ENCODE assay signal across 25 mouse cellular contexts in genomic region chr5:112696683-112697082, GRCm38 (mm10).
DNase-seq lines count a peak whose midpoint lies in the region; ATAC-seq lines count a peak whose summit lies in the region.
"Had no signal": no experiment of that assay in that cellular context is flagged by ENCODE, and none has a peak within 500 bp of the region (broad histone marks: within the 10 kb centered on the region; RNA-seq: fewer than 3 reads in every experiment).

No protein-coding gene starts in this region.

- H3K9ac ChIP-seq in lung, embryonic 16.5 days (ENCODE audit: low read length), result no peak overlapping the region
- H3K9ac ChIP-seq: forebrain, embryonic 13.5 days; heart, embryonic 12.5 days; heart, embryonic 15.5 days; hindbrain, embryonic 13.5 days had no signal

- no peaks in the 10 kb centered on the region for H3K36me3 ChIP-seq in lung, embryonic 16.5 days (ENCODE audit: control insufficient read depth, insufficient read depth, low read length)
- H3K36me3 ChIP-seq: forebrain, embryonic 10.5 days; hindbrain, embryonic 10.5 days; hindbrain, embryonic 13.5 days had no signal

- no peak for DNase-seq in frontal cortex, postnatal 14 days (ENCODE audit: low spot score in 2 of 2)
- DNase-seq in layer of hippocampus, adult 9-11 months, result peak; percentile 58
- no peak for DNase-seq in layer of hippocampus, postnatal 10 days (ENCODE audit: low spot score in 2 of 2)
- no peak for DNase-seq in lung, postnatal 36 days
- peak; percentile 29 to 43 for DNase-seq in right cerebral cortex, adult 2 months (ENCODE audit: low spot score in 2 of 2)
- no peak for DNase-seq in right cerebral cortex, postnatal 4 days
- DNase-seq: adrenal gland, adult 8-10 months; adrenal gland, postnatal 25 days; cerebellum, adult 18-20 months; cerebellum, adult 9-10 months; cerebellum, postnatal 14 days; gastrocnemius, postnatal 25 days; heart, adult 18-20 months; heart, postnatal 10 days; heart, postnatal 36 days had no signal

- no peak overlapping the region for H3K27ac ChIP-seq in lung, embryonic 16.5 days (ENCODE audit: low read length)
- H3K27ac ChIP-seq: forebrain, embryonic 10.5 days; forebrain, embryonic 13.5 days; heart, embryonic 15.5 days; hindbrain, embryonic 10.5 days; hindbrain, embryonic 13.5 days had no signal

- 48% methylated on average over 4 of the region's 4 CpGs for WGBS in lung, embryonic 16.5 days

- H3K27me3 ChIP-seq in lung, embryonic 16.5 days (ENCODE audit: control insufficient read depth, insufficient read depth, low read depth, low read length), result no peaks in the 10 kb centered on the region
- H3K27me3 ChIP-seq: forebrain, embryonic 13.5 days; heart, embryonic 12.5 days; heart, embryonic 15.5 days had no signal

- no peaks in the 10 kb centered on the region for H3K9me3 ChIP-seq in lung, embryonic 16.5 days (ENCODE audit: control insufficient read depth, low read length)
- H3K9me3 ChIP-seq: forebrain, embryonic 10.5 days; forebrain, embryonic 13.5 days; heart, embryonic 12.5 days; heart, embryonic 15.5 days; hindbrain, embryonic 10.5 days; hindbrain, embryonic 13.5 days had no signal

- H3K4me2 ChIP-seq in lung, embryonic 16.5 days (ENCODE audit: low read depth, low read length), result no peak overlapping the region
- H3K4me2 ChIP-seq: forebrain, embryonic 13.5 days; heart, embryonic 12.5 days; heart, embryonic 15.5 days; hindbrain, embryonic 13.5 days had no signal

- ATAC-seq in frontal cortex, adult (ENCODE audit: low TSS enrichment), result peak; percentile 38; the same call in 1 of the 2 replicates
- peak; percentile 31; the same call in 1 of the 2 replicates for ATAC-seq in lung, embryonic 16.5 days (ENCODE audit: low read depth)
- ATAC-seq: activated CD4-positive, CD25-positive, alpha-beta regulatory T cell, adult 4 months; forebrain, embryonic 13.5 days; forebrain, embryonic 16.5 days had no signal

- H3K4me1 ChIP-seq in lung, embryonic 16.5 days (replicated peaks; ENCODE audit: control insufficient read depth, insufficient read depth, low read length), result no peaks in the 10 kb centered on the region

- H3K4me3 ChIP-seq in lung, embryonic 16.5 days (ENCODE audit: low read length), result no peak overlapping the region
- H3K4me3 ChIP-seq: forebrain, embryonic 10.5 days; forebrain, embryonic 13.5 days; heart, embryonic 12.5 days; heart, embryonic 15.5 days; hindbrain, embryonic 10.5 days; hindbrain, embryonic 13.5 days had no signal

Comparison
In these comparisons a context has a peak if more than half of its experiments do, and no peak if none do; other contexts are left out.
1. DNase-seq: peak in layer of hippocampus, adult 9-11 months (single experiment) and right cerebral cortex, adult 2 months (2 of 2); none in frontal cortex, postnatal 14 days (0 of 2), layer of hippocampus, postnatal 10 days (0 of 2), lung, postnatal 36 days (single experiment) and right cerebral cortex, postnatal 4 days (single experiment).